Mouse (Mus musculus) macrophage (primary cell): ENCODE data around the gene Sval2. TPM values are rescaled to one million over a fixed set of nuclear protein-coding genes. Genes with fewer than 3 reads are reported as not detected.

Experiments used
- H3K27ac ChIP-seq: fragments of 350-480 bp; formaldehyde crosslinking; 2 replicates; pipeline ENCODE4 v1.9.0; 2021
- H3K36me3 ChIP-seq: fragments of 350-480 bp; formaldehyde crosslinking; 2 replicates; pipeline ENCODE4 v1.9.0; 2021; ENCODE audit errors: inconsistent target
- H3K4me3 ChIP-seq: fragments of 350-480 bp; formaldehyde crosslinking; 2 replicates; pipeline ENCODE4 v1.9.0; 2021; ENCODE audit errors: inconsistent target
- H3K79me2 ChIP-seq: fragments of 350-480 bp; formaldehyde crosslinking; 2 replicates; pipeline ENCODE4 v1.9.0; 2021; ENCODE audit errors: inconsistent target
- WGBS: methylation state at CpG from one replicate; pipeline ENCODE4 v1.1.7; 2026; ENCODE audit warnings: inconsistent platforms; ENCODE audit not compliant: missing documents; 5-methylcytosine and 5-hydroxymethylcytosine counted together
- polyA plus RNA-seq: library from polyadenylated mRNA; stranded (reverse); fragments of 250-400 nt; gene quantifications from 3 replicates; pipeline ENCODE4 v1.2.4, GENCODE M21; 2018; ENCODE audit warnings: inconsistent platforms
- total RNA-seq, 78 experiments: library from RNA; depleted of rRNA; stranded (reverse); fragments of 250-400 nt; gene quantifications; 1 replicate in 9 of 78; 2 replicates in 24 of 78; 3 replicates in 43 of 78; 4 replicates in 2 of 78; pipeline ENCODE4 v1.2.4; 2018; ENCODE audit warnings: inconsistent platforms in 56 of 78

Sval2 gene
- total RNA-seq (2018; cell fraction: chromatin; rRNA removed): not detected
- total RNA-seq (2018; cell fraction: cytosol; rRNA removed): not detected
- not detected for total RNA-seq (2018; cell fraction: nucleus; rRNA removed)
- not detected in 3 replicates for polyA plus RNA-seq

DNA sequence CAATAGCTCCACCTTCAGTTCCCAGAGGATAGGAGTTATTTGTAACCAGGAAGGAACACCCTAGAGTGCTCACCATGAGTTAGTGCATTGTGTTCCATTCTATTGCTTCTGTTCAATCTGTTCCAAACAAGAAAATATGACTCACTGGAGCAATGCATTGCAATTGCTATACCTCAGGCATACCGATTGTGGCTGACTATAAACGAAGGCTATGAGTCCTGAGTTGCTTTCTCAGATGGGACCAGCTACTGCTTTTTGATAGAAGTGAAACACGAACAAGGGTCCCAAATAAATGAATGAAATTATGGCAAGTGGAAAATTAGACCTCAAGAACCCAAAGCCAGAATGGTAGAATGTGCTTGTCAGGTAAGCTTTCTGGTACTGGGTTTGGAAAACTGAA is at the start of gene Sval2:
Gene Sval2, plus strand, starts transcription at position 301 of the 400 bp plus-strand sequence.
- no peaks in the 10 kb centered on the region for H3K79me2 ChIP-seq
- no peaks in the 10 kb centered on the region for H3K36me3 ChIP-seq
- no peak within 1 kb of the TSS for H3K27ac ChIP-seq
- 86% methylated on average over 3 of the region's 3 CpGs for WGBS
- no peak within 1 kb of the TSS for H3K4me3 ChIP-seq

- H3K4me3 ChIP-seq: no peak overlapping the region
- no peaks in the 10 kb centered on the region for H3K79me2 ChIP-seq
- H3K36me3 ChIP-seq: no peaks in the 10 kb centered on the region
- H3K27ac ChIP-seq: no peak overlapping the region
These were observed 28.7 kb upstream of the Sval2 start for GRCm38 (mm10) chr6:41824086-41824485.

DNA sequence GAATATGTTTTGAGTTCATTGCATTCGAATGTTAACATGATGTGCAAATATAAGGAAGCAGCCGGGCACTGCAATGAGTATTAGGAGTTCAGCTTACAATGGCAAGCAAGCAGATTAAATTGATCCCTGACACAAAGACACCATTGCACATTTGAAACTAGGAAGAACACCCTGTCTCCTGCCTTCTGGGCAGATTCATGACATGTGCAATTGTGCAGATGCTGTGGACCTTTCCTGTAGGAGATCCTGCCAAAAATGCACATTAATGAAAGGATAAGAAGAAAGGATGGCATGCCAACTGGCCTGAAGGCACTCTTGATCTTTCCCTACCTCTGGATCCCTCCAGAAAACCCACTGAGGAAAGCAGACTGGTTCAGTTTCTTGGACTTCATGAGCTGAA is 23.3 kb upstream of the Sval2 start:
- Histone ChIP-seq H3K79me2 (no peaks in the 10 kb centered on the region), H3K27ac (no peak overlapping the region), H3K4me3 (no peak overlapping the region), H3K36me3 (no peaks in the 10 kb centered on the region)
- 80% methylated on average over 2 of the region's 2 CpGs for WGBS

DNA sequence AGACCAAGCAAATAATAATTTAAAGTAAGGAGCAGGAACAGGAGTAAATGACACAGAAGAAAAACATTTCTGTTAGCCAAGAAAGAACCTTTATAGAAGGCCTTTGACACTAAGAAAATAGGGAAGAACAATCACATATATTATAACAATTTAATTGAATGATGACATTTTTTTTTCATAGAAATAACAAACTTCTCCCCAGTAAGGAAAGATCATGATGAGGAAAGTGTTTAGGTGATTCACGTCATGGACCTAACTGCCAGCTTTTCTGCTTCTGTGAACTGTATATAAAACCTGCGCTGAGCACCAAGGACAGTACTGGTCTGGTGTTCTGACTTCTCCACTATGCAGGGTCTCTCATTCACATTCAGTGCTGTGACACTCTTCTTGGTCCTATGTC is 5.6 kb upstream of the Sval2 start, which contains the start of gene Pip:
Gene Pip, plus strand, starts transcription at position 301 of the 400 bp plus-strand sequence.
- Histone ChIP-seq H3K4me3 (no peak within 1 kb of the TSS), H3K27ac (no peak within 1 kb of the TSS), H3K79me2 (no peaks in the 10 kb centered on the region), H3K36me3 (no peaks in the 10 kb centered on the region)
- 83% methylated on average over 2 of the region's 2 CpGs for WGBS

GRCm38 (mm10) chr6:41864038-41864437 is 11.2 kb downstream of the Sval2 start:
- Histone ChIP-seq H3K27ac (no peak overlapping the region), H3K79me2 (no peaks in the 10 kb centered on the region), H3K4me3 (no peak overlapping the region), H3K36me3 (no peaks in the 10 kb centered on the region)
- 90% methylated on average over 2 of the region's 2 CpGs for WGBS

- H3K27ac ChIP-seq: no peak overlapping the region
- WGBS: 93% methylated on average over 5 of the region's 5 CpGs
- no peaks in the 10 kb centered on the region for H3K79me2 ChIP-seq
- H3K4me3 ChIP-seq: no peak overlapping the region
- no peaks in the 10 kb centered on the region for H3K36me3 ChIP-seq
These were observed 58.8 kb downstream of the Sval2 start for GRCm38 (mm10) chr6:41911625-41912024.

Other genes with a start within 250 kb of the Sval2 start
- gene Ephb6, start 247.5 kb upstream of the Sval2 start, polyA plus RNA-seq: 0.25 to 0.49 TPM (median 0.26 TPM) in 3 replicates
- not detected in 3 replicates for gene Trpv6, start 216.6 kb upstream of the Sval2 start, polyA plus RNA-seq
- gene Trpv5, start 172.2 kb upstream of the Sval2 start, polyA plus RNA-seq: not detected in 3 replicates
- not detected in 3 replicates for gene Llcfc1, start 168.6 kb upstream of the Sval2 start, polyA plus RNA-seq
- gene Kel, start 148.7 kb upstream of the Sval2 start, polyA plus RNA-seq: not detected in 3 replicates
- not detected in 3 replicates for gene Olfr459, start 77.8 kb upstream of the Sval2 start, polyA plus RNA-seq
- not detected in 3 replicates for gene Pip, start 5.5 kb upstream of the Sval2 start, polyA plus RNA-seq
- not detected in 3 replicates for gene Sval1, start 98.6 kb downstream of the Sval2 start, polyA plus RNA-seq
- gene Sval3, start 115.2 kb downstream of the Sval2 start, polyA plus RNA-seq: not detected in 3 replicates
- not detected in 3 replicates for gene Sva, start 185.4 kb downstream of the Sval2 start, polyA plus RNA-seq